Mouse (Mus musculus): ENCODE data around the gene Nr1i2.

Gene Nr1i2

GRCm38 (mm10) chr16:38205272-38205671 is 89.4 kb downstream of the Nr1i2 start:
- no peak for DNase-seq (ENCODE audit: inconsistent ontology term)

Data from Muller cell, postnatal 12 days (primary cell).